Comparison of ENCODE assay signal across 19 mouse cellular contexts in genomic region chr13:74305380-74305779, GRCm38 (mm10). TPM values are rescaled to one million over a fixed set of nuclear protein-coding genes. Genes with fewer than 3 reads are reported as not detected.
"Had no signal": no experiment of that assay in that cellular context is flagged by ENCODE, and none has a peak within 500 bp of the region (broad histone marks: within the 10 kb centered on the region; RNA-seq: fewer than 3 reads in every experiment).

No protein-coding gene starts in this region.

- DNase-seq: lung, adult 2 months; lung, postnatal 14 days; lung, postnatal 36 days; right cerebral cortex, postnatal 14 days; thymus, adult 2 months; thymus, postnatal 25 days; thymus, postnatal 4 days had no signal

RNA-seq across cellular contexts. Expression of gene Lrrc14b, which starts 58.4 kb away (rescaled TPM):
- total RNA-seq: megakaryocyte progenitor cell, adult 5-6 weeks; midbrain, postnatal 0 days; monocyte, adult 5-6 weeks had no signal
- polyA plus RNA-seq: lung, embryonic 15.5 days; lung, postnatal 0 days; midbrain, embryonic 11.5 days; midbrain, embryonic 13.5 days; midbrain, embryonic 15.5 days; midbrain, postnatal 0 days; neural tube, embryonic 12.5 days; neural tube, embryonic 14.5 days; stomach, embryonic 15.5 days; stomach, postnatal 0 days had no signal
